Mouse (Mus musculus) spleen, embryonic (tissue): Measurements from ENCODE around the gene Rps6ka4.

Experiments used
- CTCF ChIA-PET: fragments of 350-600 bp; sonication (Branson Sonifier 250); formaldehyde crosslinking; loops from one replicate; lab custom pipeline; 2022; lab: Charles Lee

Gene Rps6ka4

DNA sequence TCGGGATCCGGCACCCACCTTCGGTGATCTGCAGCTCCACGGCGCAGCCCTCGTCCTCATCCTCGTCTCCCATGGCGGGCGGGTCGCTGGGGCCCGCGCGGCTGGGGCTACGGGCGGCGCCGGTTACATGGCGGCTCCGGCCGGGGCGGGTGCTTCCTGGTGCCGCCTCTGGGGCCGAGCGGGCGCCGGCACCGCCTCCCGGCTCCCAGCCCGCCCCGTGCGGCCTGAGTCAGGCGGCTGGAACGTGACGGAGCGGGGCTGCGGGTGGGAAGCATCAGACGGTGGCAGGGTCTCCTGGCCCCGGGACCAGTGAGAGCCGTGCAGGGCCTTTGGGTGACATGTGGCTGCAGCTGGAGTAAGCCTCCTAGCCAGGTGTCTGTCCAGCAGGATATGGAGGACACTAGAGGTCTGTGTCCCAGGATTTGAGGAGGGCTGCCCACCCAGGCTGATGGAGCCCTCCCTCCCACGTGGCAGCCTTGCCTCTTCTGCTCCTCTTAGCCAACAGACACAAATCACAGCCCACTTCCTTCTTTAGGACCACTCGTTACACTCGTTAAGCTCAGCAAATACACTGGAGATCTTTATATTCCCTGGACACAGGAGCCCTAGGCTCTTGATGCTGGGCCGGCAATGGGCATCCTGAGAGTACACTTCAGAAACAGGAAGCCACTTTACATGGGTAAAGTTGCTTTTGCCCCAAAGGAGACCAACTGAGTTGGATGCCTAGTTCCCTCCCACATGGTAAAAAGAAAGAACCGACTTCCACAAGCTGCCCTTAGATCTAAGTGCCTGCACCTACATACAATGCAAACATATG lies at the start of gene Rps6ka4:
Gene Rps6ka4, minus strand, starts transcription at position 162 of the 817 bp plus-strand sequence.
- CTCF ChIA-PET, result interaction anchor here (0.5 to 0.6 kb wide), 2 partner anchors 17 to 1751 kb away, joined by 3 read pairs; partner anchors contain the start of gene Ccdc88b

DNA sequence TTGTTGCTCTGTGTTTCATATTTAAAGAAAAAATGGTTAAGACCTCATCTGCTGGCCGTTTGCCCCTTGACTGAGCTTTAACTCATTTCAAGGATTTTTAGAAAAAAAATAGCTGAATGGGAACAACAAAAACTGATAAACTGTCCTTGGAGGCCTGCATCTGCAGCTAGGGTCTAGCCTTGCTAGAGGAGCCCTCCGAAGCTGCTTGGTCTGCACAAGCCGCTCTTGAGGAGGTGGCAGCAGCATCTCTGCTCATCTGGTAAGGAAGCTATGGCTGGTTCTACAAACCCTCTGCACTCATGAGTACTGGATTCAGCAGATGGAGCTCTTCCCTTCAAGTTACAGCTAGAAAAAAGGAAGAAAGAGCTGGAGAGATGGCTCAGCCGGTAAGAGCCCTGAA lies 37.5 kb upstream of the Rps6ka4 start:
- CTCF ChIA-PET, result no interaction called here

DNA sequence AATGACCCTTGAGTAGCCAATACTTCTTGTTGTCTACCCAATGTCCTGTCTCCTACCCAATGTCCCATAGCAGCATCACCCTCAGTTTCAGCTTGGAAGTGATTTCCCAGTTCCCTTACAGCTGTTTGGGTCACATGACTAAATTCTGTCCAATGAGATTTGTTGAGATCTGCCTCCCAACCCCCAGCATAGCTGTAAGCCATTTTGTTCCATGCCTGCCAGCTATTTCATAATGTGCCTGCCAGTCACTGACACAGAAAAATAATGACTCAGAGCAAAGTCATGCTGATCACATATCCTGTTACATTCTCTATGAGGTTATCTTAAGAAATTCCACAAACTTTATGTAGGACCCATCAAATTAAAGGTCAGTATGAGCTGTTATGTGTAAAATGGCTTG lies 36.4 kb upstream of the Rps6ka4 start:
- CTCF ChIA-PET, result no interaction called here

DNA sequence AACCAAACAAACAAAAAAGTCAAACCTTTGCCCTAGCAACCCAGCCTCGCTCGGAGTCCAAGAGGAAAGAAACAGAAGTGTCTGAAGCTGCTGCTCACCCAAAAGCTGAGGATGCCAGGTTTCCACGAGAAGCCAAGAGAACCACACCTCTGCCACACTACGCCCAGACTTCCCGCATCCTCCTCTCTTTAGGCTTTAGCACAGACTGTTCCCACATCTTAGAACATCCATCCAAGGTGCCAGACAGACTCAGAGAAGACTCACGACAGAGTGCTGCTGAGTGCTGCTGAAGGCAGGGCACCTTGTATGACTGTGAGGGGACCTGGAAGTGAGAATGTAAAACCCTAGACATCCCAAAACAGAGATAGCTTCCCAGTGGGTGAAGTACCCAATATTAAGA lies 35.4 kb upstream of the Rps6ka4 start:
- CTCF ChIA-PET, result interaction anchor here (0.6 to 1.0 kb wide), 2 partner anchors 18 to 332 kb away, joined by 3 to 11 read pairs; partner anchors contain the start of gene Ccdc88b

DNA sequence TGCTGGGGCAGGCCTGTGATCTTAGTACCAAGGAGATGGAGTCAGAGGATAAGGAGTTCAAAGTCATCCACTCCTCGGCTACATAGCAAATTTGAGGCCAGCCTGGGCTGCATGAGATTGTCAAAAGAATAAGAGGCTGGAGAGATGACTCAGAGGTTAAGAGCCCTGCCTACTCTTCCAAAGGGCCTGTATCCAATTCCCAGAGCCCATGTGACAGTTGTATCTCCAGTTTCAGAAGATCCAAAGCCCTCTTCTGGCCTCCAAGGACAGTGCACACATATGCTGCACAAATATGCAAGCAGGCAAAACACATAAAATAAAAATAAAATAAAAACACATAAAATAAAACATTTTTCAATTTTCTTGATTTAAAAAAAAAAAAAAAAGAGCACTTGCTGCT lies 33.8 kb upstream of the Rps6ka4 start:
- CTCF ChIA-PET, result interaction anchor here (0.5 to 0.6 kb wide), 2 partner anchors 40 to 206 kb away, joined by 3 to 6 read pairs; no protein-coding TSS in a partner anchor

DNA sequence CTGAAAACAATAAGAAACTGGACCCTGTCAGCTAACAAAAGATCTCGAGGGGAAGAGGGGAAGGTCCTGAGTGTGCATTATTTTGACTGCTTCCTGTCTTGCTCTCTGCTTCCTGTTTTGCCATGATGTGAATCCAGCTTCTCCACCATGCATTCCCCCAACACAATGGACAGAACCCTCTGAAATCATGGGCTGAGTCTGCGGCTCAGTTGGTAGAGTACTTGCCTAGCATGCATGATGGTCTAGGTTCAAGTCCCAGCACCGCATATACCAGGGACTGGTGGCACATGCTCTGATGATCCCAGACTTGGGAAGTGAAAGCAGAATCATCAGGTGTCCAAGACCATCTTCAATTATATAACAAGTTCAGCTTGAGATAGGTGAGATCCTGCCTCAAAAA lies 32.3 kb upstream of the Rps6ka4 start:
- CTCF ChIA-PET, result no interaction called here

DNA sequence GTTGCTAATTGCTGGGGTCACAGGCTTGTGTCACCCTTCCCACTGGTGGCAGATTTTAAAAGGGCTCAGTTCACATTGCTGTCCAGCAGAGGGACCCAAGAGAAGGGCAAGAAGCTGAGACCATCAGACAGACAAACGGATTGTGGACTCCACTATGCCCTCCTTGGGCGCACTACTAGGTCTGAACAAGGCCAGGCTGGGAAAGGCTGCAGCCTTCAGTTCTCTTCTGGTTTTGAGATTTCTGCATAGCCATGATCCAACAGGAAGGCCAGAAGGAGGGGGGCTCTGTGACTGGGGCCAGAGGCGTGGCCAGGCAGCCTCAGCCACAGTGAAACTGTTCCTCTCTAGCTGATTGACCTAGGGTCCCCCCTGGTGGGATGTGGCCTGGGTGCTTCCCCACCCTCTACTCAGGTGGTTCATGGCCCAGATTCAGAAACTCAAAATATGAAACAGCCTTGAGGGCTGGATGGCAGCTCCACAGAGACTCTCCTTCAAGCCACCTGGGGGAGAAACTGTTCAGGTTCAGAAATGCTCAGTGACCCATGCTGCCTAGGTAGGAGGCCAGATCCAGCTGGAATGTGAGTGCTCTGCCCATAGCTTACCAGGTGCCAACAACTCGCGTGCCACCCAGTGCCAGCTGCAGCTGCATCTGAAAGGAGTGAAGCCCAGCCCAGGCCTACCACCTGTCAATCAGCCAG lies 31.3 kb upstream of the Rps6ka4 start:
- CTCF ChIA-PET, result no interaction called here

DNA sequence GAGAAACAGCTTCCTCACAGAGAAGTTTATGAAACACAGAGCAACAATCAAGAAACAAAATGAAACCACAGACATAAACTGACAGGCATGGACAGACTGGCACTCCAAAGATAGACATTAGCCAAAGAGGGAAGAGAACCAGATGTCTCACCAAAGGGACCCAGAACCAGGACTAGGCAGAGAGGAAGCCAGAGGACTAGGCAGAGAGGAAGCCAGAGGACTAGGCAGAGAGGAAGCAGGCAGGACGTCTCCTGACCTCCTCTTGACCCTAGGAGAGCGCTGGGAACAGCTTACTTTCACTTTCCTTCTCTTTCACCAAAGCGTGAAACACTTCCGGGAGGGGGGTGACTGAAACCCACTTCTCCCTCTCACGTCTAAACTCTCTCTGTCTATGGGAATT lies 28.9 kb upstream of the Rps6ka4 start:
- CTCF ChIA-PET, result interaction anchor here (0.7 kb wide), 2 partner anchors 109 to 126 kb away, joined by 11 to 12 read pairs; partner anchors contain the start of genes Nudt22 and Trpt1

DNA sequence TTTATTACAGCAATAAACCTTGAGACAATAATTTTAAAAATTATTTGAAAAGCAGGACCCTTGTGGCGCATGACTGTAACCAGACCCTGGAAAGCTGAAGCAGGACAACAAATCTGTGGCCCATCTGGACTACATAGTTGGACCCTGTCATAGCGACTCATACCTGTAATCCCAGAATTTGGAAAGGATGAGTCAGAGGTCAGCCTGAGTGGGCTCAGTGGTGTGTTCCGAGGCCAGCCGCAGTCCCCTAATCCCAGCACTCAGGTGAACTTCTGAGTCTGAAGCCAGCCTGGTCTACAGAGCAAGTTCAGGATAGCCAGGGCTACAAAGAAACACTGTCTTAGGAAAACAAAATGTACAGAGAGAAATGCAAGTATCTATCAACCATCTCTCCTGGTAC lies 21.0 kb upstream of the Rps6ka4 start:
- CTCF ChIA-PET, result no interaction called here

DNA sequence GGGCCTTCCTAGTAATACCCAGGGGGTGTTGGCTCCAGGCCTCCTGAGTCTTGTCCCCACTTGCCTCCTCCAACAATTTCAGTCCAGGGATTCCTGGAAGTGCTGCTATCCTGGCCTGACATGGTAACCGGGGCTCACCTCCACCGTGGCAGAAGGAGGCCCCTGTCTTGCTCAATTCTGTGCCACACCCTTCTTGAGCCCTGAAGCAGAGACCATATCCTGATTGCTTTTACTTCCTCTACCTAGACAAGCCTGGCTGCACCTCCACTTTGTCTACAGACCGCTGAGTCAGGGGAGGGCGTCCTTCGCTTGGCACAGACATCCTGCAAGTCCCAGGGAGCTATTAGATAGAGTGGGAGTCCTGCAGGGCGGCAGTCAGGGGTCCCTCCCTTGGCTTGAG lies 20.3 kb upstream of the Rps6ka4 start:
- CTCF ChIA-PET, result interaction anchor here (1.0 kb wide), 1 partner anchor 10 kb away, joined by 4 read pairs; no protein-coding TSS in a partner anchor

DNA sequence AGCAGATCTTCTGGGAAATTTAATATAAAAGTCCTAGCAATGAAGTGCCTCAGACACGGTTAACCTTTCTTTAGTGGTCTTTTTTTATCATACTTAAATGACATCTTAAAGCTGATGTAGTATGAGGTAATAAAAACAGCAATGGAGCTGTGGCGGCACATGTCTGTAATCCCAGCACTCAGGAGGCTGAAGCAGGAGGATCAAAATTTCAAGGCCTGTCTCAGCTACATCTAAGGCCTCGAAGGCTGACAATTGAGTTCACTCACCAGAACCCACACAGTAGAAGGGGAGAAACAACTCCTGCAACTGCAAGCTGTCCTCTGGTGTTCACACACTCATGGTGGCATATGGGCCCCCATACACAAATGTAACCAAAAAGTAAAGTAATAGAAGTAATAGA lies 19.5 kb upstream of the Rps6ka4 start:
- CTCF ChIA-PET, result interaction anchor here (1.0 kb wide), 1 partner anchor 10 kb away, joined by 4 read pairs; no protein-coding TSS in a partner anchor

DNA sequence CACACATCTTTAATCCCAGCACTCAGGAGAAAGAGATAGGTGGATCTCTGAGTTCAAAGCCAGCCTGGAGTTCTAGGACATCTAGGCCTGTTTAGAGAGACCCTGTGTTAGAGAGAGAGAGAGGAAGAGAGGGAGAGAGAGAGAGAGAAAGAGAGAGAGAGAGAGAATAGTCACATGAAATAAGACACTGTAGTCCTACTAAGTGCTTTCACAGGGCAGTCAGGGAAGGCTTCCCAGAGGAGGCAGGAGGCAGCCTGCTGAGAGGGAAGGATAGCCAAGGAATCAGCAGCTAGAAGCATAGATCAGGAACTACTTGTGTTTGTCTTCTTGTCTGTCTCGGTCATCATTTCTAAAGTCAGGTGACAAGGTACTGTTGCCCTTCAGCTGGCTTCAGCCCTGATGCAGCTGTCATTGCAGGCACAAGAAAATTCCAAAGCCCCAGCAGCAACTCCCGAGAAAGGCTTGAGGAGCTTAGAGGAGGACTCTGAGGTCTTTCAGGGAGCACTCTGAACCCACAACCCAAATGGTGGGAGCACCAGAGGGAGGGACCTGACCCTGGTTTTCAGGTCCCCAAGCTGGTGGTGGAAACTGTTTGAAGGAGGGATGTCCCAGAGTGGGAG lies 18.7 kb upstream of the Rps6ka4 start:
- CTCF ChIA-PET, result no interaction called here

DNA sequence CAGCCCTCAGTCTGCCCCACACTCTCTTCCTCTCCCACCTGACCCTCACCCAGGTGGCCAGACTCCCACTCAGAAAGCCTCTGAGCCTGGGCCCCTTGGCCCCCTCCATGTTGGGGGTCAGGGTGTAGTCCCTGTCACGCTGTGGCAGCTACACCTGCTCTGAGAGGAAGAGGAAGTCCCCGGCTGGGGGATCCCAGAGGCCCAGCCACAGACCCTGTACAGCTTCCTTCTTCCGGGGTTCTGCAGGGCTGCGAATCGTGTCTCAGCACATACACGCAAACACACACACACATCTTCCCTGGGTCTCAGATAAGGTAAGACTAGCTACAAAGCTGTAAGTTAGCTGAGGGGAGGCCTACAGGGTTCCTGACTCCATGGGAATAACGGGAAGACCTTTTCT lies 17.6 kb upstream of the Rps6ka4 start, which contains the start of gene Ccdc88b:
Gene Ccdc88b, minus strand, starts transcription at position 181 of the 400 bp plus-strand sequence.
- CTCF ChIA-PET, result interaction anchor here (0.7 to 0.9 kb wide), 2 partner anchors 17 to 18 kb away, joined by 3 to 11 read pairs; partner anchors contain the start of gene Rps6ka4

DNA sequence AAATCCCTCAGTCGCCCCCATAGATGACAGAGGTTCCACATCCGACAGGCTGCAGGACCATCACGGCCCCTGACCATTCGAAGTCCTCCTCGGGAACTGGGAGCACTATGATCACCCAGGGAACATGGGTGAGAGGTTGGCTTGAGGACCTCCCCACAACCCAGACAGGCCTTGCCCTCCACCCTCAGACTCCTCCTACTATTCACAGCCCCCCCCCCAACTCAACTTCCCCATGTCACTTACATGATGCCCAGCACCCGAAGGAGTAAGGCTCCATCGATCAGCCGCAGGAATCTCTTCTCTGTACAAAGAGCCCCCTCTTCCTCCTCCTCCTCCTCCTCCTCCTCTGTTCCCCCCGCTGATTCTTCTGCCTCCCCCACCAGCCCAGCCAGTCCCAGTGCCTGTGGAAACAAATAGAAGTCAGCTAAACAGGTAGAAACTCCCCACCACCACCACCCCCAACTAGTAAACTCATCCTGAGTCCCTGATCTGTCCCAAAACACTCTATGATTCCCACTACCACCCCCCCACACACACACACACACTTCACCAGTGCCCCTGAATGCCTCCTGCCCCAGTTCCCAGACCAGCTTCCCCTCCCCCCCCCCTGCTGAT lies 17.1 kb upstream of the Rps6ka4 start:
- CTCF ChIA-PET, result interaction anchor here (0.7 to 1.1 kb wide), 3 partner anchors 13 to 19 kb away, joined by 3 to 11 read pairs (median 3); partner anchors contain the start of gene Rps6ka4

DNA sequence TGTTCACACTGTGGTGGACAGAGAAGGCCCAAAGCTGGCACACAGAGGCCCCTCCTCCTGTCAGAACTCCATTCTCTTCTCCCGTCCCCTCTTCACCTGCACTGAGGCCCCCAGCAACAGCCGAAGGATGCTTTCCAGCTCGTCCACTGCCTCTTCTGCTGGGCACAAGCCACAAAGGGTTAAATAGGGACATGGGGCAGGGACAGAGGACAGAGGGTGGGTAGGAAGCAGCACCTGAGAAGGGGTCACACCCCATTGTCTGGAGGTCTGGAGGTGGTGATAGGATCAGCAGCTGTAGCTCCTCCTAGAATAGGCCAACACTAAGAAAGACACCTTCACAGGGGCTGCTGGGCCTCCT lies 16.5 kb upstream of the Rps6ka4 start:
- CTCF ChIA-PET, result interaction anchor here (0.7 to 1.1 kb wide), 2 partner anchors 13 to 28 kb away, joined by 3 read pairs; no protein-coding TSS in a partner anchor

DNA sequence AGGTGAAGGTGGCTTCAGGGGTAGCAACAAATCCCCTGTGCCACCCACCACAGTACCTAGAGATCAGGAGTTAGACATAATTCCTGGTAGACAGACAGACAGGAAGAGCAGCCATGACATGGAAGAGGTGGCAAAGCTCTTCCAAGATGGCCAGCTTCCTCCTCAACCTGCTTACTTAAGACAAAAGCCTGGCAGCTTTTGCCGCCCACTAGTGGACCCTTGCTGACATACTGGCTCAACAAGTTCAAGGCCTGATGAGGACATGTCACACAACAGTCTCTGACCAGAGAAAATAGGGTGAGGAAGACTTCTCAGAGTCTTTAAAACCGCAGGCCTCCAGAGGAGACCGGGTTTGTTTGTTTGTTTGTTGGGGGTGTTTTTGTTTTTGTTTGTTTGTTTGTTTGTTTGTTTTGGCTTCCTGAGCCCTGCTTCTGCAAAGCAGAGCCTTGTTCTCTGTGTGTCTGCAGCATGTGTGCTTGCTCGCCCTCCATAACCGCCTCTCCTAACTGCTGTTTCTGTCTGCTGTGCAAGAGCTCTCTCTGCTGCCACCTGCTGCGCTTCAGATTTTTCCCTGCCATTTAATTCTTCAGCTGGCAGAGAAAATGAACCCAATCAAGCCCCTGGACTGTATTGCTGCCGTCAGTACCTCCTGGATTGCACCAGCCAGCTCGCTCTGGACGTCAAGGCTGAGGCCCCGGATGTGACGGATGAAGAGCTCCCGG lies 16.0 kb upstream of the Rps6ka4 start:
- CTCF ChIA-PET, result interaction anchor here (0.7 to 1.1 kb wide), 2 partner anchors 12 to 29 kb away, joined by 3 read pairs; no protein-coding TSS in a partner anchor

DNA sequence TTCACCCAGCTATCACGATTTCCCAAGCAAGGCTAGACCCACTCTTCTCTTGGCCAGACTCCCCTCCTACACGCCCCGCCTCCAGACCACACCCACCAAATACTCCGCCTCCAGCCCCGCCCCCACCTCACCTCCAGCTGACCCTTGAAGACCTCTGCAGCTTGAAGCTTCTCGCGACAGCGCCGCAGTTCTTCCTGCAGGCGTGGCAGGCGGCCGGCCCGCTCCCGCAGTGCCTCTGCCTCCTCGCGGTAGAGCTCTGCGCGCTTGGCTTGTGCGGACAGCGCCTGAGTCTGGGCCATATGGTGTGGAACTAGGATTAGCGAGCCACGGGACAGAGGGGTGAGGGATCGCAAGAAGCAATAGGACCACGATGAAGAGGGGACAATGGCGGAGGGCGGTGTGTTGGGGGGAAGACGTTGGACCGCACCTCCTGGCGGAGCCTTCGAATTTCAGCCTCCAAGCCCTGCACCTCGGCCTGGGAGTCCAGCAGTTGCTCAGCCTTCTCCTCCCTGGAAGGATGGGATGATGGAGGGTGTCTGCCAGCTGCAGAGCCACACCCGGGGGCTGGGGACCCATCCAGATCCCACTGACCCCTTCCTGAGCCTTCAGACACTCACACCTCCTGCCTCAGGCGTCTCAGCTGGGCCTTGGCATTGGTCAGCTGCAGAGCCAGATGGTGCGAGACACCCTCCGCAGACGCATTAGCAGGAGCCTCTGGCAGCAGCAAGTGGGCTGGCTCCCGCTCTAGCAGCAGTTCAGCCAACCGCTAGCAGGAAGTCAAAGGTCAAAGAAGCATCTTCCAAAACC lies 15.0 kb upstream of the Rps6ka4 start:
- CTCF ChIA-PET, result no interaction called here

DNA sequence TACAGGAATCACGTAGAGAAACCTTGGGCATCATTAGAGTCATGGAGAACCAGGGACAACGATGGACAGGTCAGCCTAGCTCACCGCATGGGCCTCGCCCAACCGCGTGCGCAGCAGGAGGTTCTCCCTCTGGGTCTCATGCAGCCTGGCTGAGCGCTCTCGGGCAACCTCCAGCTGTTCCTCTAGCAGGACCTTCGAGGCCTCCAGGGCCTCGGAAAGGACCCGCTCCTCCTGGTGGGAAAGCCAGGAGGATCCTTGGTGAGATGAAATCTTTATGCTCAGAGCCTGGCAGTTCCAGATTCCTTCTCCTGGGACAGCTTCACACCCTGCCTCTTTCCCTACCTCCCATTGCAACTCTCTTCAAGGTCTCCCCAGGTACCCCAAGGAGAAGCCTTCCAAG lies 14.2 kb upstream of the Rps6ka4 start:
- CTCF ChIA-PET, result no interaction called here

DNA sequence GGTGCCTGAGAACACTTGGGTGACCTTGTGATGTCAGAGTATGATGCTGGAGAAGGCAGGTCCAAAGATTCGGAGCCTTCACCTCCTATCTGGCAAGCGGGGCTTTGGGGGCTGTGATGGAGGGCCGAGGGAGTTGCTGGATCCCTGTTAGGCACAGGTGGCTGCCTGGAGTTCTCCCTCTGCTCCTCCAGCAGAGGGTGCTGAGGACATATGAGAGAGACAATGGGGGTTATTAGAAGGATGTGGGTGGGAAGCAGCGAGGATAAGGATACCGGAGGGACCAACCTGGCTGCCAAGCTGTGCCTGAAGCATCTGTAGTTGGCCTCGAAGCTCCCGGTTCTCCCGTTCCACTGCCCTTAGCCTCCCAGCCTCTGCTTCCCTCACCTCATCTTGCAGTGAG lies 13.5 kb upstream of the Rps6ka4 start:
- CTCF ChIA-PET, result no interaction called here
